Mouse (Mus musculus) erythroblast, embryonic 14.5 days (primary cell): ENCODE results near the gene Cacna1f. TPM values are rescaled to one million over a fixed set of nuclear protein-coding genes. Genes with fewer than 3 reads are reported as not detected.

Experiments used
- H3K27me3 ChIP-seq: 2 replicates; pipeline ENCODE4 v1.6.1; 2012; ENCODE audit warnings: inconsistent platforms; ENCODE audit not compliant: control insufficient read depth
- H3K36me3 ChIP-seq: 2 replicates; pipeline ENCODE4 v1.6.1; 2012; ENCODE audit warnings: mild to moderate bottlenecking, inconsistent platforms; ENCODE audit not compliant: control insufficient read depth
- H3K4me1 ChIP-seq: 2 replicates; pipeline ENCODE4 v1.6.1; 2012; ENCODE audit warnings: inconsistent platforms; ENCODE audit not compliant: control insufficient read depth
- H3K4me3 ChIP-seq: replicated peaks from 2 replicates; pipeline ENCODE3; 2012; ENCODE audit warnings: moderate library complexity, mild to moderate bottlenecking, inconsistent platforms
- H3K9me3 ChIP-seq: 2 replicates; pipeline ENCODE4 v1.6.1; 2012; ENCODE audit warnings: low read length, inconsistent platforms, mixed read lengths; ENCODE audit not compliant: control insufficient read depth
- GATA1 ChIP-seq: IDR thresholded peaks from 2 replicates; pipeline ENCODE4 v1.6.1; 2012; ENCODE audit warnings: low read length, inconsistent platforms, mixed read lengths
- TAL1 ChIP-seq: IDR thresholded peaks from 3 replicates; pipeline ENCODE4 v1.6.1; 2012; ENCODE audit warnings: low read length, inconsistent platforms, mixed read lengths
- polyA plus RNA-seq: library from polyadenylated mRNA; stranded (reverse); fragments of >175 nt; gene quantifications from 2 replicates; pipeline ENCODE4 v1.2.3, GENCODE M21; 2012

Cacna1f gene
- polyA plus RNA-seq, 1 experiment = not detected

- Histone ChIP-seq H3K36me3 (no peaks in the 10 kb centered on the region; the same call in 1 of the 2 replicates), H3K4me1 (peaks cover 30% of the 10 kb centered on the region), H3K4me3 (peak overlapping the region; percentile 63), H3K9me3 (peaks cover 9% of the 10 kb centered on the region), H3K27me3 (peaks cover 9% of the 10 kb centered on the region)
- TF ChIP-seq GATA1 = no peak
- no peak for TF ChIP-seq TAL1
These were observed 63.6 kb downstream of the Cacna1f start for GRCm38 (mm10) chrX:7670390-7670881.

GRCm38 (mm10) chrX:7670921-7671623 lies 64.2 kb downstream of the Cacna1f start, which contains the start of gene Plp2:
Plp2 (minus strand) TSS chrX:7671390.
- Histone ChIP-seq H3K9me3 (peaks cover 9% of the 10 kb centered on the region), H3K27me3 (peaks cover 9% of the 10 kb centered on the region), H3K4me1 (peaks cover 30% of the 10 kb centered on the region), H3K4me3 (peak within 1 kb of the TSS; percentile 63), H3K36me3 (no peaks in the 10 kb centered on the region; the same call in 1 of the 2 replicates)
- TF ChIP-seq TAL1 (no peak), GATA1 (no peak)

GRCm38 (mm10) chrX:7672739-7673138 lies 65.9 kb downstream of the Cacna1f start:
- peaks cover 30% of the 10 kb centered on the region for H3K4me1 ChIP-seq
- H3K27me3 ChIP-seq = peaks cover 9% of the 10 kb centered on the region
- H3K9me3 ChIP-seq = peaks cover 5% of the 10 kb centered on the region
- no peak for TF ChIP-seq TAL1
- no peak for TF ChIP-seq GATA1
- H3K4me3 ChIP-seq = no peak overlapping the region
- H3K36me3 ChIP-seq = no peaks in the 10 kb centered on the region

GRCm38 (mm10) chrX:7673578-7674281 lies 66.8 kb downstream of the Cacna1f start:
- Histone ChIP-seq H3K9me3 (peaks cover 5% of the 10 kb centered on the region), H3K4me1 (peaks cover 30% of the 10 kb centered on the region), H3K36me3 (no peaks in the 10 kb centered on the region), H3K4me3 (peak overlapping the region; percentile 45), H3K27me3 (peaks cover 9% of the 10 kb centered on the region)
- TF ChIP-seq TAL1 (no peak), GATA1 (no peak)

- TF ChIP-seq GATA1 = no peak
- Histone ChIP-seq H3K36me3 (no peaks in the 10 kb centered on the region), H3K4me1 (peaks cover 32% of the 10 kb centered on the region), H3K27me3 (peaks cover 9% of the 10 kb centered on the region), H3K9me3 (peaks cover 5% of the 10 kb centered on the region), H3K4me3 (peak overlapping the region; percentile 45)
These were observed 67.6 kb downstream of the Cacna1f start for GRCm38 (mm10) chrX:7674284-7675000.

DNA sequence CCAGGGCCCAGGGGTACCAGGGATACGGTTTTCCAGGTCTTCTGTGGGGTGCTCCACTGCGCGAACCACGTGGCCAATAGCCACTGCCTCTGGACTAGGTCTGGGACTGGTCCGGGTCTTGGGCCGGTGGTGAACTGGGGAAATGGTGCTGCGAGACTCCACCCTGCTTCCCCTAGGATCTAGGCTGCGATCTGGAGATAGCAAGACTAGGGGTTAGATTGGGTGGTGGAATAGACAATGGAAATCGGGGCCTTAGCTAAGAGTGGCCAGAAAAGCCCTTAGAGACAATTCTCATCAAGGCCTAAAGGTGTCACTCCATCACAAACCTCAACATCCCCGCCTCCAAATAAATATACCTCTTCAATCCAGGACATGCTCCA lies 68.1 kb downstream of the Cacna1f start:
- Histone ChIP-seq H3K4me1 (peaks cover 35% of the 10 kb centered on the region), H3K36me3 (no peaks in the 10 kb centered on the region), H3K27me3 (peaks cover 9% of the 10 kb centered on the region), H3K4me3 (peak overlapping the region; percentile 45), H3K9me3 (peaks cover 5% of the 10 kb centered on the region)
- TF ChIP-seq TAL1 (no peak), GATA1 (no peak)

DNA sequence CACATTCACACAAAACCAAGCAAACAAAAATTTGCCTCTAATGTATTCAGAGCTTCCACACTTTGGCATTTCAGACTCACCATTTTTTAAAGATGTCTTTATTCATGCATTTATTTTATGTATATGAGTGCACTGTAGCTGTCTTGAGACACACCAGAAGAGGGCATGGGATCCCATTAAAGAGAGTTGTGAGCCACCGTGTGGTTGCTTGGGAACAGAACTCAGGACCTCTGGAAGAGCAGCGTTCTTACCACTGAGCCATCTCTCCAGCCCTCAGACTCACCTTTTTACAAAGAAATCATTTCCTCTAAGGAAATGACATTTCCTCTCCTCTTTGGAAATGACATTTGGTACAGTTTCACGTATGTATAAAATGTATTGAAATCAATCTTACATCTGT lies 72.1 kb downstream of the Cacna1f start:
- no peak for TF ChIP-seq TAL1
- no peak for TF ChIP-seq GATA1
- no peak overlapping the region for H3K4me3 ChIP-seq
- H3K9me3 ChIP-seq = no peaks in the 10 kb centered on the region; the same call in 1 of the 2 replicates
- H3K36me3 ChIP-seq = no peaks in the 10 kb centered on the region
- H3K4me1 ChIP-seq = peaks cover 21% of the 10 kb centered on the region
- 0 out of 2 replicates have a peak, but pooled peaks cover 6% of the 10 kb centered on the region for H3K27me3 ChIP-seq

DNA sequence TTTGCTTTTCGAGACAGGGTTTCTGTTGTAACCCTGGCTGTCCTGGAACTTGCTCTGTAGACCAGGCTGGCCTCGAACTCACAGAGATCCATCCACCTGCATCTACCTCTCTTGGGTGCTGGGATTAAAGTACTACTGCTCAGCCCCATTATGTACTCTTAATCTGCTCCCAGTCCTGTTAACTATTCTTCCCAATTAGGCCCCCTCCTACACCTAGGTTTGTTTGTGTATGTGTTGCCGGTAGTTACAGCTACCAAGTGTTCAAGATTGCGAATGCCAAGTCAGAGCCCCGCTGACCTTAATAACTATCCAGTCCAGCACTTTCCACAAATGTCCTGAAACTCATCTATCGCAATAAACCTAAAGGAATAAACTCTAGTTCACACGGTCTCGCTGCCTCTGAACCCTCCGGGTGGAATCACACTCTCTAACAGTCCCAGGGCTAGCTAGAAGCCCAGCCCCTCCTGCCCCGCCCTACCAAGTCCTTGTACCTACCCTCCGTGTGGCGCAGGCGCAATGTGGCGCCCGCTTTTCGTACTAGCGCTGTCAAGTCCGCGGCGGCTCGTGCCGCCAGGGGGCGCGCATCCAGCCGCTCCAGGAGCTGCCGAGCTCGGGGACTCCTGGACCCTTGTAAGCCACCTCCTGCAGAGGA lies 72.6 kb downstream of the Cacna1f start:
- Histone ChIP-seq H3K4me1 (peaks cover 16% of the 10 kb centered on the region), H3K9me3 (no peaks in the 10 kb centered on the region), H3K36me3 (no peaks in the 10 kb centered on the region), H3K27me3 (0 out of 2 replicates have a peak, but pooled peaks cover 3% of the 10 kb centered on the region), H3K4me3 (peak overlapping the region; percentile 43)
- TF ChIP-seq TAL1 (no peak), GATA1 (no peak)
